In the genomic region with DNA sequence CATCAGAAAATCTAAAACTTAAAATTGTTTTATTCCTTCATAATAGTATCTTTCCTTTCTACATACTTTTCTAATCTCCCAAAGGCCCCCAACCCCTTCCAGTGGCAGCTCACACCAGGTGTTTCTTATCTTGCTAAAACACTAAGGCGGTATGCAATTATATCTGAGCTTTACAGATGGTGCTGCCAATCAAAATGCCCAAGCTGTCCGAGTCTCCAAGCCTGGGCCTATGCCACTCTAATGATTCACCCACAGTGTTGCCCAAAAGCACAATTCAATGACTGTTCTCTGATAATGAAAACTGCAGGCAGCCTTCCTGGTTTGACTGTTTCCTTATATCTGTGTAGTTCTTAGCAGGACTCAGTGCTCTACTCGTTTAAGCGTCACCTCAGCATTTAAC, we compare ENCODE assay signal across 17 mouse cellular contexts. TPM values are rescaled to one million over a fixed set of nuclear protein-coding genes. Genes with fewer than 3 reads are reported as not detected.
DNase-seq lines count a peak whose midpoint lies in the region; ATAC-seq and TF ChIP-seq lines count a peak whose summit lies in the region.
"Had no signal": no experiment of that assay in that cellular context is flagged by ENCODE, and none has a peak within 500 bp of the region (broad histone marks: within the 10 kb centered on the region; RNA-seq: fewer than 3 reads in every experiment).

No protein-coding gene starts in this region.

- peak overlapping the region; percentile 50; the same call in 1 of the 2 replicates for H3K9ac ChIP-seq in liver, embryonic 13.5 days
- H3K9ac ChIP-seq: heart, embryonic 15.5 days; hindbrain, embryonic 12.5 days; lung, embryonic 15.5 days had no signal

- peaks cover 86% of the 10 kb centered on the region for H3K36me3 ChIP-seq in C2C12 (ENCODE audit: control insufficient read depth, insufficient read depth)
- H3K36me3 ChIP-seq in liver, embryonic 13.5 days = peaks cover 41% of the 10 kb centered on the region

- H3K4me1 ChIP-seq in liver, embryonic 13.5 days (replicated peaks) = peaks cover 36% of the 10 kb centered on the region
- H3K4me1 ChIP-seq: heart, embryonic 15.5 days; hindbrain, embryonic 12.5 days; lung, embryonic 15.5 days had no signal

- ATAC-seq in liver, embryonic 13.5 days (ENCODE audit: low read depth) = peak; percentile 89

- 18% methylated on average over 4 of the region's 4 CpGs for WGBS in liver, embryonic 13.5 days (ENCODE audit: insufficient replicate concordance)

- no peaks in the 10 kb centered on the region for H3K9me3 ChIP-seq in liver, embryonic 13.5 days (replicated peaks)
- H3K9me3 ChIP-seq: heart, embryonic 15.5 days; hindbrain, embryonic 12.5 days; lung, embryonic 15.5 days had no signal

- peak overlapping the region; percentile 79 for H3K27ac ChIP-seq in liver, embryonic 13.5 days
- H3K27ac ChIP-seq: heart, embryonic 15.5 days; hindbrain, embryonic 12.5 days; lung, embryonic 15.5 days had no signal

- H3K79me2 ChIP-seq in C2C12 (ENCODE audit: control insufficient read depth, insufficient read depth) = peaks cover 89% of the 10 kb centered on the region

- TF ChIP-seq CTCF in C2C12 (IDR thresholded peaks at IDR 0.05; ENCODE audit: control insufficient read depth, insufficient read depth, insufficient read length) = no peak

- no peak overlapping the region for H3ac ChIP-seq in C2C12 (ENCODE audit: control insufficient read depth, insufficient read length, low read depth)

- peak overlapping the region; percentile 34 for H3K4me2 ChIP-seq in liver, embryonic 13.5 days
- H3K4me2 ChIP-seq: heart, embryonic 15.5 days; hindbrain, embryonic 12.5 days; lung, embryonic 15.5 days had no signal

- H3K79me3 ChIP-seq in C2C12 (ENCODE audit: low read depth) = peaks cover 46% of the 10 kb centered on the region

- H3K27me3 ChIP-seq in C2C12 (ENCODE audit: control insufficient read depth, insufficient read depth, insufficient read length) = no peaks in the 10 kb centered on the region
- no peaks in the 10 kb centered on the region for H3K27me3 ChIP-seq in liver, embryonic 13.5 days
- H3K27me3 ChIP-seq: CH12.LX; heart, embryonic 15.5 days; hindbrain, embryonic 12.5 days; lung, embryonic 15.5 days had no signal

- no peak overlapping the region for H3K4me3 ChIP-seq in C2C12 (ENCODE audit: insufficient read depth, poor library complexity, severe bottlenecking)
- no peak overlapping the region for H3K4me3 ChIP-seq in liver, embryonic 13.5 days (replicated peaks)
- H3K4me3 ChIP-seq: heart, embryonic 15.5 days; hindbrain, embryonic 12.5 days; lung, embryonic 15.5 days had no signal

- peak; percentile 15 for DNase-seq in 416B (ENCODE audit: low read depth)
- peak; percentile 70 for DNase-seq in c-Kit-positive CD71-positive TER-119-positive erythroid progenitor cells, embryonic 14.5 days (ENCODE audit: low spot score)
- DNase-seq in liver, embryonic 13.5 days = peak; percentile 62
- DNase-seq in layer of hippocampus, adult 8-10 months (ENCODE audit: low spot score in 2 of 2) = no peak
- no peak for DNase-seq in right cerebral cortex, adult 18-20 months
- DNase-seq in frontal cortex, postnatal 14 days (ENCODE audit: low spot score in 2 of 2) = no peak
- DNase-seq: cerebellum, postnatal 14 days; heart, adult 18-20 months; kidney, adult 11 months; kidney, postnatal 36 days; retina, postnatal 1 day; thymus, postnatal 14 days had no signal

TF ChIP-seq in C2C12, 6 proteins besides CTCF, POLR2A, EP300 and RAD21:
- TF ChIP-seq CEBPB (IDR thresholded peaks at IDR 0.05; ENCODE audit: low read depth) = no peak
- peak; percentile 99 for TF ChIP-seq MYOD1 (IDR thresholded peaks at IDR 0.05; ENCODE audit: control insufficient read depth, insufficient read length, low read depth)
- no peak for TF ChIP-seq USF1 (IDR thresholded peaks at IDR 0.05; ENCODE audit: low read depth)
- TF ChIP-seq MYOG (IDR thresholded peaks at IDR 0.05; ENCODE audit: control insufficient read depth, extremely low read depth, insufficient read length) = no peak

RNA-seq across cellular contexts. Expression of gene Mettl21a, which starts 7.9 kb away (rescaled TPM):
- 27.9 TPM for polyA plus RNA-seq in C2C12 (2012; fragmentation: generic; extraction: Trizol)
- 7.8 and 8.2 TPM in 2 replicates for polyA plus RNA-seq in liver, embryonic 13.5 days (2015; fragmentation: Nextera tagmentation; extraction: Ambion mirVana)
- 10 to 100 TPM in 3 of 4 experiments, 1 to 10 TPM in 1; 8.6 to 15.1 (median 12.6) TPM for total RNA-seq in layer of hippocampus, adult 8-10 months (2022)

Comparison
In these comparisons a context has a peak if more than half of its experiments do, and no peak if none do; other contexts are left out.
1. DNase-seq: peak in 416B (single experiment), c-Kit-positive CD71-positive TER-119-positive erythroid progenitor cells, embryonic 14.5 days (single experiment) and liver, embryonic 13.5 days (single experiment); none in layer of hippocampus, adult 8-10 months (0 of 2), right cerebral cortex, adult 18-20 months (single experiment) and frontal cortex, postnatal 14 days (0 of 2).